Mouse (Mus musculus) layer of hippocampus, postnatal 36 days (tissue): Measurements from ENCODE around the gene Hspb1. TPM values are rescaled to one million over a fixed set of nuclear protein-coding genes. Genes with fewer than 3 reads are reported as not detected.

Experiments
- DNase-seq, 2 experiments: peaks; one replicate each; pipeline ENCODE4 v3.0.0; 2022
- total RNA-seq, 2 experiments: library from RNA; stranded (reverse); gene quantifications; 2 replicates each; pipeline ENCODE4 v1.2.3; 2021

Hspb1 gene
- total RNA-seq, 2 experiments from 2014 or later: 19.2 to 28.1 TPM

GRCm38 (mm10) chr5:135888405-135889215, 891 bp downstream of the Hspb1 start:
- DNase-seq: no peak

- DNase-seq: no peak
These were observed 2.6 kb downstream of the Hspb1 start for GRCm38 (mm10) chr5:135890323-135890722.

GRCm38 (mm10) chr5:135890920-135891319, 3.2 kb downstream of the Hspb1 start:
- no peak for DNase-seq

- no peak for DNase-seq
These were observed 5.1 kb downstream of the Hspb1 start for GRCm38 (mm10) chr5:135892589-135893351.

GRCm38 (mm10) chr5:135894958-135895357, 7.2 kb downstream of the Hspb1 start:
- DNase-seq: no peak

GRCm38 (mm10) chr5:135898028-135898427, 10.3 kb downstream of the Hspb1 start:
- DNase-seq: no peak

- no peak for DNase-seq
These were observed 11.3 kb downstream of the Hspb1 start for GRCm38 (mm10) chr5:135898995-135899394.

GRCm38 (mm10) chr5:135899833-135900232, 12.1 kb downstream of the Hspb1 start:
- no peak for DNase-seq

- DNase-seq: no peak
These were observed 13.0 kb downstream of the Hspb1 start for GRCm38 (mm10) chr5:135900701-135901100.

- DNase-seq: no peak
These were observed 13.8 kb downstream of the Hspb1 start for GRCm38 (mm10) chr5:135901354-135902095.

GRCm38 (mm10) chr5:135903058-135903457, 15.3 kb downstream of the Hspb1 start:
- no peak for DNase-seq

- peak; percentile 90 to 94 for DNase-seq
These were observed 15.9 kb downstream of the Hspb1 start for GRCm38 (mm10) chr5:135903551-135904151.

GRCm38 (mm10) chr5:135904259-135904658, 16.5 kb downstream of the Hspb1 start:
- no peak for DNase-seq

GRCm38 (mm10) chr5:135905320-135906225, 17.9 kb downstream of the Hspb1 start:
- DNase-seq: no peak

GRCm38 (mm10) chr5:135906846-135907245, 19.1 kb downstream of the Hspb1 start:
- DNase-seq: no peak

- no peak for DNase-seq
These were observed 19.5 kb downstream of the Hspb1 start for GRCm38 (mm10) chr5:135907256-135907655.

GRCm38 (mm10) chr5:135908185-135908584, 20.5 kb downstream of the Hspb1 start:
- DNase-seq: peak in 1 of 2 experiments; percentile 48

- DNase-seq: no peak
These were observed 21.3 kb downstream of the Hspb1 start for GRCm38 (mm10) chr5:135908989-135909388.

- no peak for DNase-seq
These were observed 21.9 kb downstream of the Hspb1 start for GRCm38 (mm10) chr5:135909646-135910045.

- no peak for DNase-seq
These were observed 23.1 kb downstream of the Hspb1 start for GRCm38 (mm10) chr5:135910813-135911212.

GRCm38 (mm10) chr5:135911633-135912220, 24.0 kb downstream of the Hspb1 start:
- DNase-seq: no peak
